Mouse (Mus musculus) neural tube, embryonic 12.5 days (tissue): ENCODE measurements around the gene Fas. TPM values are rescaled to one million over a fixed set of nuclear protein-coding genes. Genes with fewer than 3 reads are reported as not detected.

ENCODE experiments used
- ATAC-seq: fragments of 200-750 bp; cut with Nextera tagmentation; 2 replicates; pipeline ENCODE4 v1.8.0; 2017; ENCODE audit warnings: low read depth, mild to moderate bottlenecking, moderate TSS enrichment, moderate library complexity; ENCODE audit not compliant: low FRiP score
- H3K27ac ChIP-seq: fragments of 300-500 bp; sonication (generic); 2 replicates; pipeline ENCODE4 v1.5.1; 2016
- H3K27me3 ChIP-seq: fragments of 300-500 bp; sonication (generic); replicated peaks from 2 replicates; pipeline ENCODE4 v1.6.1; 2016; ENCODE audit warnings: mild to moderate bottlenecking
- H3K36me3 ChIP-seq: fragments of 300-500 bp; sonication (generic); 2 replicates; pipeline ENCODE4 v1.6.1; 2016; ENCODE audit warnings: mild to moderate bottlenecking
- H3K4me1 ChIP-seq: fragments of 300-500 bp; sonication (generic); 2 replicates; pipeline ENCODE4 v1.6.1; 2016
- H3K4me2 ChIP-seq: fragments of 300-500 bp; sonication (generic); replicated peaks from 2 replicates; pipeline ENCODE4 v1.6.1; 2016; ENCODE audit warnings: mild to moderate bottlenecking
- H3K4me3 ChIP-seq: fragments of 300-500 bp; sonication (generic); 2 replicates; pipeline ENCODE4 v1.5.1; 2016
- H3K9ac ChIP-seq: fragments of 300-500 bp; sonication (generic); 2 replicates; pipeline ENCODE4 v1.6.1; 2016; ENCODE audit warnings: mild to moderate bottlenecking
- H3K9me3 ChIP-seq: fragments of 300-500 bp; sonication (generic); 2 replicates; pipeline ENCODE4 v1.6.1; 2016; ENCODE audit warnings: mild to moderate bottlenecking
- WGBS: fragments of 180-500 bp; shearing (Covaris S2); methylation state at CpG from one replicate; pipeline ENCODE4 v1.1.7; 2016; 5-methylcytosine and 5-hydroxymethylcytosine counted together
- polyA plus RNA-seq: library from polyadenylated mRNA; unstranded; fragments of >200 nt; fragmentation: Nextera tagmentation; extraction: Ambion mirVana; gene quantifications from 2 replicates; pipeline ENCODE4 v1.2.1, GENCODE M21; 2016

Gene Fas
- polyA plus RNA-seq, 1 experiment from 2014 or later, result 0.24 TPM

- WGBS, result 92% methylated on average over 2 of the region's 2 CpGs
Measured at GRCm38 (mm10) chr19:34256936-34257335, 33.5 kb upstream of the Fas start.

GRCm38 (mm10) chr19:34262273-34262974 is 28.0 kb upstream of the Fas start:
- H3K9ac ChIP-seq, result no peak overlapping the region

More at GRCm38 (mm10) chr19:34256936-34257335, 33.5 kb upstream of the Fas start:
- Histone ChIP-seq H3K4me1 (no peaks in the 10 kb centered on the region), H3K36me3 (no peaks in the 10 kb centered on the region), H3K4me3 (no peak overlapping the region), H3K9me3 (no peaks in the 10 kb centered on the region), H3K27me3 (no peaks in the 10 kb centered on the region), H3K27ac (no peak overlapping the region), H3K4me2 (no peak overlapping the region), H3K9ac (no peak overlapping the region)
- no peak for ATAC-seq

GRCm38 (mm10) chr19:34265604-34266193 is 24.8 kb upstream of the Fas start:
- Histone ChIP-seq H3K4me3 (no peak overlapping the region), H3K4me1 (no peaks in the 10 kb centered on the region), H3K4me2 (no peak overlapping the region), H3K27me3 (no peaks in the 10 kb centered on the region), H3K27ac (no peak overlapping the region), H3K9ac (no peak overlapping the region), H3K9me3 (no peaks in the 10 kb centered on the region), H3K36me3 (no peaks in the 10 kb centered on the region)
- 77% methylated on average over 5 of the region's 5 CpGs for WGBS
- no peak for ATAC-seq

More at GRCm38 (mm10) chr19:34262273-34262974, 28.0 kb upstream of the Fas start:
- no peaks in the 10 kb centered on the region for H3K4me1 ChIP-seq
- ATAC-seq, result no peak
- no peaks in the 10 kb centered on the region for H3K27me3 ChIP-seq
- no peaks in the 10 kb centered on the region for H3K9me3 ChIP-seq
- H3K4me2 ChIP-seq, result no peak overlapping the region
- WGBS, result 82% methylated on average over 2 of the region's 2 CpGs
- H3K4me3 ChIP-seq, result no peak overlapping the region
- no peaks in the 10 kb centered on the region for H3K36me3 ChIP-seq
- no peak overlapping the region for H3K27ac ChIP-seq

GRCm38 (mm10) chr19:34268991-34269390 is 21.5 kb upstream of the Fas start:
- H3K9me3 ChIP-seq, result no peaks in the 10 kb centered on the region
- H3K4me2 ChIP-seq, result no peak overlapping the region
- H3K9ac ChIP-seq, result no peak overlapping the region
- 69% methylated on average over 1 of the region's 1 CpGs for WGBS
- H3K4me1 ChIP-seq, result no peaks in the 10 kb centered on the region
- H3K27ac ChIP-seq, result no peak overlapping the region
- ATAC-seq, result no peak
- H3K4me3 ChIP-seq, result no peak overlapping the region
- H3K27me3 ChIP-seq, result no peaks in the 10 kb centered on the region
- H3K36me3 ChIP-seq, result no peaks in the 10 kb centered on the region

- no peak overlapping the region for H3K27ac ChIP-seq
- ATAC-seq, result no peak
- H3K9ac ChIP-seq, result no peak overlapping the region
- no peak overlapping the region for H3K4me3 ChIP-seq
- no peak overlapping the region for H3K4me2 ChIP-seq
- no peaks in the 10 kb centered on the region for H3K36me3 ChIP-seq
- H3K9me3 ChIP-seq, result no peaks in the 10 kb centered on the region
- WGBS, result 89% methylated on average over 11 of the region's 11 CpGs
- no peaks in the 10 kb centered on the region for H3K4me1 ChIP-seq
- H3K27me3 ChIP-seq, result no peaks in the 10 kb centered on the region
Measured at GRCm38 (mm10) chr19:34270106-34270726, 20.2 kb upstream of the Fas start.

GRCm38 (mm10) chr19:34270824-34271464 is 19.5 kb upstream of the Fas start:
- Histone ChIP-seq H3K9me3 (no peaks in the 10 kb centered on the region), H3K4me1 (no peaks in the 10 kb centered on the region), H3K36me3 (no peaks in the 10 kb centered on the region), H3K27ac (no peak overlapping the region), H3K27me3 (no peaks in the 10 kb centered on the region), H3K9ac (no peak overlapping the region), H3K4me2 (no peak overlapping the region), H3K4me3 (no peak overlapping the region)
- 97% methylated on average over 13 of the region's 13 CpGs for WGBS
- no peak for ATAC-seq

- Histone ChIP-seq H3K9me3 (no peaks in the 10 kb centered on the region), H3K9ac (no peak overlapping the region), H3K4me3 (no peak overlapping the region), H3K4me2 (no peak overlapping the region), H3K36me3 (no peaks in the 10 kb centered on the region), H3K4me1 (no peaks in the 10 kb centered on the region), H3K27ac (no peak overlapping the region), H3K27me3 (no peaks in the 10 kb centered on the region)
- no peak for ATAC-seq
- 93% methylated on average over 1 of the region's 1 CpGs for WGBS
Measured at GRCm38 (mm10) chr19:34273073-34273472, 17.4 kb upstream of the Fas start.

GRCm38 (mm10) chr19:34278078-34278477 is 12.4 kb upstream of the Fas start:
- Histone ChIP-seq H3K4me2 (no peak overlapping the region), H3K4me1 (no peaks in the 10 kb centered on the region), H3K36me3 (no peaks in the 10 kb centered on the region), H3K27ac (no peak overlapping the region), H3K9me3 (no peaks in the 10 kb centered on the region), H3K27me3 (no peaks in the 10 kb centered on the region), H3K4me3 (no peak overlapping the region), H3K9ac (no peak overlapping the region)
- ATAC-seq, result no peak
- 92% methylated on average over 3 of the region's 3 CpGs for WGBS

- Histone ChIP-seq H3K9me3 (no peaks in the 10 kb centered on the region), H3K4me1 (no peaks in the 10 kb centered on the region), H3K27me3 (no peaks in the 10 kb centered on the region), H3K4me3 (no peak overlapping the region), H3K36me3 (no peaks in the 10 kb centered on the region), H3K9ac (no peak overlapping the region), H3K4me2 (no peak overlapping the region), H3K27ac (no peak overlapping the region)
- no peak for ATAC-seq
- WGBS, result 85% methylated on average over 6 of the region's 6 CpGs
Measured at GRCm38 (mm10) chr19:34283614-34284013, 6.9 kb upstream of the Fas start.

- no peak for ATAC-seq
- H3K27me3 ChIP-seq, result no peaks in the 10 kb centered on the region
- WGBS, result 71% methylated on average over 10 of the region's 10 CpGs
- H3K4me1 ChIP-seq, result no peaks in the 10 kb centered on the region
- H3K27ac ChIP-seq, result no peak overlapping the region
- no peaks in the 10 kb centered on the region for H3K9me3 ChIP-seq
- H3K4me3 ChIP-seq, result no peak overlapping the region
- no peaks in the 10 kb centered on the region for H3K36me3 ChIP-seq
- H3K9ac ChIP-seq, result no peak overlapping the region
- no peak overlapping the region for H3K4me2 ChIP-seq
Measured at GRCm38 (mm10) chr19:34284383-34284782, 6.1 kb upstream of the Fas start.

- Histone ChIP-seq H3K9me3 (no peaks in the 10 kb centered on the region), H3K4me2 (no peak overlapping the region), H3K9ac (no peak overlapping the region), H3K4me1 (no peaks in the 10 kb centered on the region), H3K4me3 (no peak overlapping the region), H3K27ac (no peak overlapping the region), H3K36me3 (no peaks in the 10 kb centered on the region), H3K27me3 (no peaks in the 10 kb centered on the region)
- no peak for ATAC-seq
- 68% methylated on average over 2 of the region's 2 CpGs for whole genome bisulfite sequencing
Measured at GRCm38 (mm10) chr19:34284826-34285225, 5.6 kb upstream of the Fas start.

- peaks cover 11% of the 10 kb centered on the region for H3K4me1 ChIP-seq
- H3K4me2 ChIP-seq, result no peak overlapping the region
- no peak overlapping the region for H3K27ac ChIP-seq
- no peak for ATAC-seq
- H3K27me3 ChIP-seq, result no peaks in the 10 kb centered on the region
- H3K9ac ChIP-seq, result no peak overlapping the region
- H3K9me3 ChIP-seq, result no peaks in the 10 kb centered on the region
- H3K36me3 ChIP-seq, result no peaks in the 10 kb centered on the region
- H3K4me3 ChIP-seq, result no peak overlapping the region
Measured at GRCm38 (mm10) chr19:34287221-34287620, 3.2 kb upstream of the Fas start.
